Mouse (Mus musculus): ENCODE measurements at regions not wholly inside any gene's neighbourhood (a gene's known extent, or its start where the extent isn't known, plus 50 kb on each side); places are given as distances from the start of the nearest gene placed in this dataset.

- TF ChIP-seq ZC3H11A (IDR thresholded peaks at IDR 0.05; ENCODE audit: borderline replicate concordance, low read depth, low read length) (no peak), MAFK (IDR thresholded peaks at IDR 0.05; ENCODE audit: insufficient read depth, low read depth, low read length) (no peak), CHD2 (IDR thresholded peaks at IDR 0.05; ENCODE audit: low read depth, low read length) (no peak)
Observed at GRCm38 (mm10) chr8:49236021-49236821, 392.5 kb upstream of the Tenm3 start.
